Mouse (Mus musculus) 3T3-L1 (cell line): ENCODE data around the gene Gm21312.
"Not testable (repeated sequence)": the region's sequence is repeated elsewhere in the genome, so short reads cannot be mapped to it uniquely, and the experiment has no call there.

Source experiments
- DNase-seq: peaks from one replicate; pipeline ENCODE4 v3.0.0-alpha.2; 2015; ENCODE audit warnings: low read depth, low spot score

Gene Gm21312

DNA sequence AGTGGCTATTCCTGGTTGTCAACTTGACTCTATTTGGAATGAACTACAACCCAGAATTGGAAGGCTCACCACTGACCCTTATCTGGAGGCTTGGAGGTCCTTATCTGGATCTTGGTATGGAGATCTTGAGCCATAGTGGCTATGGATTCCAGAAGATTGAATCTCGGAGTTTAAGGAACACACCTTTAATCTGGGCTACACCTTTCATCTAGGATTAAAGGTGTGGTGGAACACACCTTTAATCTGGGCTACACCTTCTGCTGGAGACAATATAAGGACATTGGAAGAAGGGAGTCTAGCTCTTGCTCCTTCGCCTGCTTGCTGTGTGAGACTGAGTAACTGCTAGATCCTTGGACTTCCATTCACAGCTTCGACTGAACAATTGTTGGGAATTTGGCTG lies at the start of gene Gm21312:
Gene Gm21312 (plus strand): TSS at position 301 of the 400 bp plus-strand sequence.
- not testable (repeated sequence) for DNase-seq

DNA sequence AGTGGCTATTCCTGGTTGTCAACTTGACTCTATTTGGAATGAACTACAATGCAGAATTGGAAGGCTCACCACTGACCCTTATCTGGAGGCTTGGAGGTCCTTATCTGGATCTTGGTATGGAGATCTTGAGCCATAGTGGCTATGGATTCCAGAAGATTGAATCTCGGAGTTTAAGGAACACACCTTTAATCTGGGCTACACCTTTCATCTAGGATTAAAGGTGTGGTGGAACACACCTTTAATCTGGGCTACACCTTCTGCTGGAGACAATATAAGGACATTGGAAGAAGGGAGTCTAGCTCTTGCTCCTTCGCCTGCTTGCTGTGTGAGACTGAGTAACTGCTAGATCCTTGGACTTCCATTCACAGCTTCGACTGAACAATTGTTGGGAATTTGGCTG lies 34.1 kb upstream of the Gm21312 start, which contains the start of gene Gm21293:
Gene Gm21293 (plus strand): TSS at position 301 of the 400 bp plus-strand sequence.
- DNase-seq = not testable (repeated sequence)

DNA sequence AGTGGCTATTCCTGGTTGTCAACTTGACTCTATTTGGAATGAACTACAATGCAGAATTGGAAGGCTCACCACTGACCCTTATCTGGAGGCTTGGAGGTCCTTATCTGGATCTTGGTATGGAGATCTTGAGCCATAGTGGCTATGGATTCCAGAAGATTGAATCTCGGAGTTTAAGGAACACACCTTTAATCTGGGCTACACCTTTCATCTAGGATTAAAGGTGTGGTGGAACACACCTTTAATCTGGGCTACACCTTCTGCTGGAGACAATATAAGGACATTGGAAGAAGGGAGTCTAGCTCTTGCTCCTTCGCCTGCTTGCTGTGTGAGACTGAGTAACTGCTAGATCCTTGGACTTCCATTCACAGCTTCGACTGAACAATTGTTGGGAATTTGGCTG lies 25.6 kb upstream of the Gm21312 start, which contains the start of gene Gm6763:
Gene Gm6763 (plus strand): TSS at position 301 of the 400 bp plus-strand sequence.
- DNase-seq = not testable (repeated sequence)

DNA sequence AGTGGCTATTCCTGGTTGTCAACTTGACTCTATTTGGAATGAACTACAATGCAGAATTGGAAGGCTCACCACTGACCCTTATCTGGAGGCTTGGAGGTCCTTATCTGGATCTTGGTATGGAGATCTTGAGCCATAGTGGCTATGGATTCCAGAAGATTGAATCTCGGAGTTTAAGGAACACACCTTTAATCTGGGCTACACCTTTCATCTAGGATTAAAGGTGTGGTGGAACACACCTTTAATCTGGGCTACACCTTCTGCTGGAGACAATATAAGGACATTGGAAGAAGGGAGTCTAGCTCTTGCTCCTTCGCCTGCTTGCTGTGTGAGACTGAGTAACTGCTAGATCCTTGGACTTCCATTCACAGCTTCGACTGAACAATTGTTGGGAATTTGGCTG lies 17.1 kb upstream of the Gm21312 start, which contains the start of gene Gm8764:
Gene Gm8764 (plus strand): TSS at position 301 of the 400 bp plus-strand sequence.
- DNase-seq = not testable (repeated sequence)

DNA sequence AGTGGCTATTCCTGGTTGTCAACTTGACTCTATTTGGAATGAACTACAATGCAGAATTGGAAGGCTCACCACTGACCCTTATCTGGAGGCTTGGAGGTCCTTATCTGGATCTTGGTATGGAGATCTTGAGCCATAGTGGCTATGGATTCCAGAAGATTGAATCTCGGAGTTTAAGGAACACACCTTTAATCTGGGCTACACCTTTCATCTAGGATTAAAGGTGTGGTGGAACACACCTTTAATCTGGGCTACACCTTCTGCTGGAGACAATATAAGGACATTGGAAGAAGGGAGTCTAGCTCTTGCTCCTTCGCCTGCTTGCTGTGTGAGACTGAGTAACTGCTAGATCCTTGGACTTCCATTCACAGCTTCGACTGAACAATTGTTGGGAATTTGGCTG lies 8.6 kb upstream of the Gm21312 start, which contains the start of gene Gm21304:
Gene Gm21304 (plus strand): TSS at position 301 of the 400 bp plus-strand sequence.
- not testable (repeated sequence) for DNase-seq

DNA sequence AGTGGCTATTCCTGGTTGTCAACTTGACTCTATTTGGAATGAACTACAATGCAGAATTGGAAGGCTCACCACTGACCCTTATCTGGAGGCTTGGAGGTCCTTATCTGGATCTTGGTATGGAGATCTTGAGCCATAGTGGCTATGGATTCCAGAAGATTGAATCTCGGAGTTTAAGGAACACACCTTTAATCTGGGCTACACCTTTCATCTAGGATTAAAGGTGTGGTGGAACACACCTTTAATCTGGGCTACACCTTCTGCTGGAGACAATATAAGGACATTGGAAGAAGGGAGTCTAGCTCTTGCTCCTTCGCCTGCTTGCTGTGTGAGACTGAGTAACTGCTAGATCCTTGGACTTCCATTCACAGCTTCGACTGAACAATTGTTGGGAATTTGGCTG lies 8.4 kb downstream of the Gm21312 start, which contains the start of gene Gm20765:
Gene Gm20765 (plus strand): TSS at position 301 of the 400 bp plus-strand sequence.
- not testable (repeated sequence) for DNase-seq

DNA sequence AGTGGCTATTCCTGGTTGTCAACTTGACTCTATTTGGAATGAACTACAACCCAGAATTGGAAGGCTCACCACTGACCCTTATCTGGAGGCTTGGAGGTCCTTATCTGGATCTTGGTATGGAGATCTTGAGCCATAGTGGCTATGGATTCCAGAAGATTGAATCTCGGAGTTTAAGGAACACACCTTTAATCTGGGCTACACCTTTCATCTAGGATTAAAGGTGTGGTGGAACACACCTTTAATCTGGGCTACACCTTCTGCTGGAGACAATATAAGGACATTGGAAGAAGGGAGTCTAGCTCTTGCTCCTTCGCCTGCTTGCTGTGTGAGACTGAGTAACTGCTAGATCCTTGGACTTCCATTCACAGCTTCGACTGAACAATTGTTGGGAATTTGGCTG lies 16.9 kb downstream of the Gm21312 start, which contains the start of gene Gm4340:
Gene Gm4340 (plus strand): TSS at position 301 of the 400 bp plus-strand sequence.
- DNase-seq = not testable (repeated sequence)

DNA sequence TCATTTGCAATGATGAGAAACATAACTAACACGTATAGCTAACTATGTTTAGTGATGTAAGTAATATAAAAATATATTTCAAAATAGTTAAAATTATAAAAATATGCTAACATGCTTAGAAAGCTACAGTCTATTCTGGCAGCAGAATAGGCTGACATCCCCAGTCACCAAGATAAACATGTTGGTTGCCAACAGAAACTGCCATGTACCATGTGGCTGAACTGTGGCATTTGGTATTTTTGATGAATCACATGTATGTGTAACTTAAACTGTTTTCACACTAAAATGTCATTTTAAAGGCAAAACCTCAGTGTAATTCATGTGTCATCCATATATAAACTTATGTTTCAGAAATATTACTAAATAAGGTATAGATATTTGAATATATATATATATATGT lies 32.8 kb downstream of the Gm21312 start:
- no peak for DNase-seq

DNA sequence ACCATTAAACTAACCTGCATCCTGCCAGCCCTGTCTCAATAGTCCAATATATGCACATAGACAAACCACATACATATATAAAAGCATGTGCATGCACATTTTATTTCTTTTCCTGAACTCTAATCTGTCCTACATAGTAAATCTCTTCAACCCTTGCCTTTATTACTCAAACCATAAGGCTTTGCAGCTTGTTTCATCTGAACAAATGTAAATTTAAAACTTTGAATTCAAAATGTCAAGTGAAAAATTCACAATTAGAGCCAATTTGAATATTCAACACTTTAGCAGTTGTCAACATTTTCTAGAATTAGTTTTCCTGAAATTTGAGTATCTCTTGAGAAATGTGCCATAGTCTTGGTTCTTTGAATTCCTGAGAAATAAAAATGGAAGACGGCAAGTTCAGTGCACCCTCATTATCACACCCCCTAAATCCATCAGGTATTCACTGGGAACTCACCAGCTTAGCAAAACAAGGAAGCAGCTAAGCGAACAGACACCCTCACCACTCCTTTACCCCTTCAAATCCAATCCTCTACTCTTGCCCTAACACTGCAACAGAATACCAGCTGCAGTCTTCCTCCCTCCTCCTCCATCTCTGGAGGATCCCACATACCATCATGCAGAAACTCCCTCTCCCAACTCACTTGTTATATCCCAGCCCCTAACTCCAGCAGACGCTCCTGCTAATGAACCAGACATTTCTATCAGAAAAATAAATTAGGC lies 33.6 kb downstream of the Gm21312 start:
- DNase-seq = no peak

DNA sequence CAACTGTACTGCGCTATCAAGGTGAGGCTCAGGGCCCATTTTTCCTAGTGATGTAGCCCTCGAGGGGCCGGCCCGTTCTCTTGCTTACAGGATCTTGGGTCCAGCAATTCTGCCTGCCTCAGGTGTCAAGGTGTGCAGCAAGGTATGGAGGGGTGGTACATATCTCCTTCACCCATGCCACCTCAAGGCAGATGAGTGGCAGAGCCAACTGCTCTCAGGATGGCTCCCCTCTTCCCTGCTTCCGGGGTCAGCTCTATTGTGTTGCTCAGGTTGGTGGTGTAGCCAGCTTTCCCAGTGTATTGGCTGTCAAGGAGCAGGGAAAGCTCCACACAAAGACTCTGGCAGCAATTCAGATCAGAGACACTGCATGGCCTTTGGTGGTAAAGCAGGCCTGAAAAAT lies 37.7 kb downstream of the Gm21312 start:
- no peak for DNase-seq

DNA sequence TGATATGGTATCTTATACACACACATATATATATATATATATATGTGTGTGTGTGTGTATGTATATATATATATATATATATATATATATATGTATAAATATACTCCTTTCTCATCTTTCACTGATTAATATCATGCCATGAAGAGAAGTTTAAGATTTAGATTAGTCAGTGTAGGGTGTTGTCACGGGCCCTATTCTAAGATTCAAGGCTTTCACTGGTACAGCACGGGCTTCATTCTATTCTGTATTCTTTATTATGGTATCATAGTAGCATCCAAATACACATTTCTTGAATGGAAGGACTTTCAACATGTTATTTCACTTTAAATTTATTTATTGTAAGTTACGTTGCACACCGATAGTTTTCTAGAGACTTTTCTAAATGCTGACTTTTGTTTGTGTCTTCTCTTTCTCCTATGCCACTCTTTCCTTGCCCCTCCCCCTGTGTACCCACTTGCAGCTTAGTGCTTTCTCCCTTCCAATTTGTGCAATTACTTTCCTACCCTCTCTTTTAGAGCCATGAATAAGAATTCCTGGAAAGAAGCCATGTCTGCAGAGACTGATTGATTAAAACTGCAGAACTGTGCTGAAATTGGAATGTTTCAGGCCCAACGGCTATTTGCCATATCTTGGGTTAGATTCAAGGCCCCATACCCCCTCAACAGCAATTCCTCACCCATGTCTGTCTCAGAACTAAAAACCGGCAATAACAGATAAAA lies 43.6 kb downstream of the Gm21312 start:
- no peak for DNase-seq
